Mouse (Mus musculus): ENCODE measurements around the gene Ldhd.
A peak's percentile ranks its signal among the peaks of the same experiment; 100 is the strongest.

The Ldhd gene

GRCm38 (mm10) chr8:111628401-111628800, 1.8 kb downstream of the Ldhd start:
- no peak for DNase-seq (ENCODE audit: low read depth in 2 of 2, low spot score in 2 of 2)

GRCm38 (mm10) chr8:111627923-111628322, 2.3 kb downstream of the Ldhd start:
- no peak for DNase-seq (ENCODE audit: low read depth in 2 of 2, low spot score in 2 of 2)

- no peak for DNase-seq (ENCODE audit: low read depth in 2 of 2, low spot score in 2 of 2)
Measured at GRCm38 (mm10) chr8:111626933-111627332, 3.2 kb downstream of the Ldhd start.

GRCm38 (mm10) chr8:111626528-111626820, 3.7 kb downstream of the Ldhd start:
- no peak for DNase-seq (ENCODE audit: low read depth in 2 of 2, low spot score in 2 of 2)

GRCm38 (mm10) chr8:111625694-111626527, 4.3 kb downstream of the Ldhd start:
- peak; percentile 56 to 59 for DNase-seq (ENCODE audit: low read depth in 2 of 2, low spot score in 2 of 2)

- no peak for DNase-seq (ENCODE audit: low read depth in 2 of 2, low spot score in 2 of 2)
Measured at GRCm38 (mm10) chr8:111624853-111625221, 5.3 kb downstream of the Ldhd start.

GRCm38 (mm10) chr8:111624081-111624852, 5.9 kb downstream of the Ldhd start:
- no peak for DNase-seq (ENCODE audit: low read depth in 2 of 2, low spot score in 2 of 2)

- DNase-seq (ENCODE audit: low read depth in 2 of 2, low spot score in 2 of 2), result no peak
Measured at GRCm38 (mm10) chr8:111622553-111622952, 7.6 kb downstream of the Ldhd start.

- DNase-seq (ENCODE audit: low read depth in 2 of 2, low spot score in 2 of 2), result no peak
Measured at GRCm38 (mm10) chr8:111622104-111622503, 8.1 kb downstream of the Ldhd start.

- DNase-seq (ENCODE audit: low read depth in 2 of 2, low spot score in 2 of 2), result no peak
Measured at GRCm38 (mm10) chr8:111619936-111620335, 10.2 kb downstream of the Ldhd start.

- DNase-seq (ENCODE audit: low read depth in 2 of 2, low spot score in 2 of 2), result no peak
Measured at GRCm38 (mm10) chr8:111618273-111618672, 11.9 kb downstream of the Ldhd start.

- no peak for DNase-seq (ENCODE audit: low read depth in 2 of 2, low spot score in 2 of 2)
Measured at GRCm38 (mm10) chr8:111617812-111618211, 12.4 kb downstream of the Ldhd start.

- no peak for DNase-seq (ENCODE audit: low read depth in 2 of 2, low spot score in 2 of 2)
Measured at GRCm38 (mm10) chr8:111614786-111615701, 15.1 kb downstream of the Ldhd start.

- no peak for DNase-seq (ENCODE audit: low read depth in 2 of 2, low spot score in 2 of 2)
Measured at GRCm38 (mm10) chr8:111613181-111613580, 17.0 kb downstream of the Ldhd start.

- no peak for DNase-seq (ENCODE audit: low read depth in 2 of 2, low spot score in 2 of 2)
Measured at GRCm38 (mm10) chr8:111607414-111607813, 22.8 kb downstream of the Ldhd start.

- no peak for DNase-seq (ENCODE audit: low read depth in 2 of 2, low spot score in 2 of 2)
Measured at GRCm38 (mm10) chr8:111606961-111607360, 23.2 kb downstream of the Ldhd start.

GRCm38 (mm10) chr8:111604986-111605385, 25.2 kb downstream of the Ldhd start:
- DNase-seq (ENCODE audit: low read depth in 2 of 2, low spot score in 2 of 2), result no peak

- no peak for DNase-seq (ENCODE audit: low read depth in 2 of 2, low spot score in 2 of 2)
Measured at GRCm38 (mm10) chr8:111602050-111602449, 28.1 kb downstream of the Ldhd start.

- DNase-seq (ENCODE audit: low read depth in 2 of 2, low spot score in 2 of 2), result no peak
Measured at GRCm38 (mm10) chr8:111599707-111600444, 30.3 kb downstream of the Ldhd start.

GRCm38 (mm10) chr8:111597310-111597709, 32.9 kb downstream of the Ldhd start:
- DNase-seq (ENCODE audit: low read depth in 2 of 2, low spot score in 2 of 2), result no peak

- no peak for DNase-seq (ENCODE audit: low read depth in 2 of 2, low spot score in 2 of 2)
Measured at GRCm38 (mm10) chr8:111596485-111596821, 33.7 kb downstream of the Ldhd start.

All from CD8-positive naive resting alpha-beta T cell, adult 2 months (primary cell).